Mouse (Mus musculus) kidney, adult 11 months (tissue): ENCODE measurements around the gene Cma1.
"Not testable (repeated sequence)": the region's sequence is repeated elsewhere in the genome, so short reads cannot be mapped to it uniquely, and the experiment has no call there.

Experiments used
- DNase-seq: peaks from one replicate; pipeline ENCODE4 v3.0.0; 2022

The Cma1 gene

DNA sequence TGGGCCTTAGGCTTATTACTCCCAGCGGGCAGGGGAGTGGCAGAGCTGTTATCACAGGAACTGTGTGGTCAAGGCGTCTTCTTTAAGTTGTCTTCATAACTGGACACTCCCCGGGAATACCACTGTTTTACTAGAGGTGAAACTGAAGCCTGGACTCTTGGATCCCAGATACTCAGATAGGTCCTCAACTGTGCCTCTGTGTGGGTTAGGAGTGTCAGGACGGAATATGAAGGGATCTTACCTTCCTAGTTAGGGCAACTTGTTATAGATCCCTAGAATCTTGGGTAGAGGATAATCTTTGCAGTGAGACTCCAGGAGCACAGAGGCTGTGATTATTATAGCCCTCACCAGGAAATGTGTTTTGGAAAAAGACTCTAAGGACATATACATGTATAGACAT, at the start of gene Cma1:
Cma1 (minus strand) TSS at position 101 of the 400 bp plus-strand sequence.
- no peak for DNase-seq

DNA sequence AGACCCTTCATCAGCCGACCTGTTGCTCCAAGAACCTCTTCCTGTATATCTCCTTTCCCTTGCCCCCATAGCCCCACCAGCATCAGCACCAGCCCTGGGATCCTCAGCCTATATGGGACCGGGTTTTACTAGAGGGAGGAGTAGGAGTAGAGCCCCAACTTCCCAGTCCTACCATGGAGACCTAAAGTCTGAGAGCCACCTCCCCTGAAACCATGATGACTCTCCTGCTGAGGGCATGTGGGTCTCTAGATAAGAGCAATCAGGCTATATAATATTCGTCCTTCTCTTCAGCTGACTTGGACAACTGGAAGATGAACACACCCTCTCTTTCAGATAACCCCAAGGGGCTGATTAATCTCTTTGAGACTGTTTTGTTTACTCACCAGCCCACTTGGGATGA, 43.0 kb upstream of the Cma1 start:
- DNase-seq, result not testable (repeated sequence)

DNA sequence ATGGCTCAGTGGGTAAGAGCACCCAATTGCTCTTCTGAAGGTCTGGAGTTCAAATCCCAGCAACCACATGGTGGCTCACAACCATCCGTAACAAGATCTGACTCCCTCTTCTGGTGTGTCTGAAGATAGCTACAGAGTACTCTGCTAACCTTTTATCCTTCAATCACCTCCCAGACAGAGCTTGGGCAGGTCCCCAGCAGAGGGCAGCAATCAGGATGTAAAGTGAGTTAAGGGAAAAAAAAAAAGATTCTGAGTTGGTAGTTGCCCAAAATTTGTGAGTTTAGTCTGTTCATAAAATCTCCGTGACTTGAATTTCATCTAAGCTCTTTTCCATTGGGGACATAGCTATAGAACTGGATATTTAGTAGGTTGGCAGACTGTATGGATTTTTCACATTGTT, 19.4 kb upstream of the Cma1 start:
- not testable (repeated sequence) for DNase-seq

DNA sequence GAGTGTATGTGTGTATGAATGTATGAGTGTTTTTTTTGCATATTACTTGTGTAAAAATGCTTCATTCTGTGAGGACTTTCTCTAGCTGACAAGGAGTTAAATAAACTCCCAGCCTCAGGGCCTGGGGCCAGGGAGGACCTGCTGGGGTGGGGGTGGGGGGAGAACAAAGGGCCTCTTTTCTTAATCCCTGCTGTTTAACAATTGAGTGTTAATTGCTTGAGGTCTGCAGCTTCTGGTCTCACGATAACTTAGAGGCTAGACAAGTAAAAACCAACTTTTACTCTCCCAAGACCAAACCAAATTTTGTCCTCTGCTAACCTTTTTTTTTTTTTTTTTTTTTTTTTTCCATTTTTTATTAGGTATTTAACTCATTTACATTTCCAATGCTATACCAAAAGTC, 18.8 kb upstream of the Cma1 start:
- no peak for DNase-seq

DNA sequence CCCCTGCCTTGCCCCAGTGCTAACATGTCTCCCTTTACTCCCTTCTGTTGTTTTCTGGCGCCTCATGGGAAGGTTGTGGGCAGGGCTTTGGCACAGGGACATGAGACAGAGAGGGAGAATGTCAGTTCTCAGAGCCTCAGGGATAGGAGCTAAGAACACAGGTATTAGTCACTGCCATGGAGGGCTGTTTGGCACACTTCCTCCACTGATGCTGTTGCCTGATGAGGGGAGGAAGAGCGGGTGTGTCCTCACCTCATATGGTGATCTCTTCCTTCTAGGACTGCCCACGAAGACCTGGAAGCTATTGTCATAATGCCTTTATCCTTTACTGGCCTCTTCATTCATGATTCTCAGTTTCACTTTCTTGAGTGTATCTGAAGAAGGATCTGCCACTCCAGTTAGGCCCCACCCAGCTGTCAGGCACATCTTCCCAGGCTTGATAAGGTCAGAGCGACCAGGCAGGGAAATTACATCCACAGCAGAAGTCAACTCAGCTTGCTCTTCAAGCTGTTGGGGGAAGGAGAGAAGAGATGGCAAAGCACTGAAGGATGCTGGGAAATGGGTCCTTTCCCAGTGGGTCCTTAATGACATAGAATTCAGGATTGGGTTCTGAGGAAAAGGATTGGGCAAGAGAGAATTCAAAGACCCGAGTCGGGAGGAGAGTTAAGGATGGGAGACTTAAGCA, 6.0 kb upstream of the Cma1 start, which contains the start of gene Cma2:
Cma2 (plus strand) TSS at position 635 of the 685 bp plus-strand sequence.
- DNase-seq, result no peak

DNA sequence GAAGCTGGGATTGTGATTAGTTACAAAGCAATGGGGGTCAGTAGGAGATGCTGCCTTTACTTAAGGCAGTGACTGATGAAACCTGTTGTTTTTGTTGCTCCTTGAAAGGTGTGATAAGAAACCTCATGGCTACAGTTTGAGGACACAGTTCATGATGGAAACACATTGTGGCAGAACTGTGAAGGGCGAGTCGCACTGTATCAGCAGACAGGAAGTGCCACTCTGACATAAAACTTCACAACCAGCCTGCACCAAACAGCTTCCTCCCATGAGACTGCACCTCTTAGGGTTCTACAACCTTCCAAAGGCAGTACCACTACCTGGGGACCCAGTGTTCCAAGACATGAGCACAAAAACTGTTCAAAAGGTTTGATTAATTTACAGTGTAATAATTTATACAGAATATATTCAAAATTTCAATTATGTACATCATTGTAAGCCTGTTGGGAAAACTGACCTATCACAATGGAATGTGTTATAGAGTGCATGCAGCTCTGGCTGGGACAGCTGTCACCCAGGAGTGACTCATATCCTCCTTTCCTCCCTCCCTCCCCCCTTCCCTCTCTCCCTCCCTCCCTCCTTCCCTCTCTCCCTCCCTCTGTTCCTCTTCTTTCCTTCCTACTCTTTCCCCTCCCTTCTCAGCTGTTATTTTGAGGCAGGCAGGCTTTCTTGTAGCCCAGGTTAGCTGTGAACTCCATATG, 1.9 kb upstream of the Cma1 start:
- DNase-seq, result no peak

DNA sequence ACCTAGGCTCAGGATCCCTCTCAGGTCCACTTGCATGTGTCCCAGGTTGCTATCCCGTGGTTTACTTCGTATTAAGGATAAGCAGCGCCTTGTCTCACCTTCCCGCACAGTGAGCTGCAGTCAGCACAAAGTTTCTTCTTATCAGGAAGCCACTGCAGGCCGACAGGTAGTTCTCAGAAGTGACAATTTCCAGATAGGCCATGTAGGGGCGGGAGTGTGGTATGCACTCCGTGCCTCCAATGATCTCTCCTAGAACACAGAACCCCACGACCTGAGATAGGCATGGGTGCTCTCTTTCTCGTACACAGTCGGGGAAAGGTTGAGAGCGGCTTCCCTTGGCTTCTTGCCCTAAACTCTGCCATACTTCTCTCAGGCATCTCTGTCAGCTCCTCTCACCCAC, 874 bp downstream of the Cma1 start:
- no peak for DNase-seq

DNA sequence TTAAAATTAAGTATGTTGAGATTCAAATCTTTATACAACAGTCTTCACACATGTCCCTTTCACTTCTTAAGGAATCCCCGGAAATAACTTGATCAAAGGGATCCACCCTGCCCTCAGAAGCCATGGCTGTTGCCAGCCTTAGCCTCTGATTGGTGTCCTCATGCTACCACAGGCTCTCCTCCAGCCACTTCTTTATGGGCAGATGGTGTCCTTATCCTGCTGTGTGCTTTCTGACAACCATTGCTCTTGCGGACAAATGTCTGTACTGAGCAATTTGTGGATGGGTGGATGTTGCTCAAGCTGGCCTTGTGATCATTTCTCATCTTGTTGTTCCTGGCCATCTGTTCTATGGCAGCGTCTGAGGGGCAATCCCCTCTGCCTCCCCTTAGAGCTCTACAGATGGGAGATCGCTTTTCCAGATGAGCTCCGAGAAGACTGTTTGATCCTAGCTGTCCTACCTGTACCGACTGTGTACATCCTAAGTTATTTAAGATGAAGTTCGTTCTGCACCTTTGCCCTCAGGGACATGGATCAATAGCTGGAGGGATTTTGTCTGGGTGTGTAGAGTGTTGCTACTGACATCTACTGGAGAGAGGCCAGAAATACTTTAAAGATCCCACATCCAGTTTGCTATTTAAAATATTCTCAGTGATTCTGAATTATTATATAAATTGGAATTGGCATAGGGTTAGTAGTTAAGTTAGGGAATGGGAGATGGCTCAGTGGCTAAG, 4.2 kb downstream of the Cma1 start:
- no peak for DNase-seq

DNA sequence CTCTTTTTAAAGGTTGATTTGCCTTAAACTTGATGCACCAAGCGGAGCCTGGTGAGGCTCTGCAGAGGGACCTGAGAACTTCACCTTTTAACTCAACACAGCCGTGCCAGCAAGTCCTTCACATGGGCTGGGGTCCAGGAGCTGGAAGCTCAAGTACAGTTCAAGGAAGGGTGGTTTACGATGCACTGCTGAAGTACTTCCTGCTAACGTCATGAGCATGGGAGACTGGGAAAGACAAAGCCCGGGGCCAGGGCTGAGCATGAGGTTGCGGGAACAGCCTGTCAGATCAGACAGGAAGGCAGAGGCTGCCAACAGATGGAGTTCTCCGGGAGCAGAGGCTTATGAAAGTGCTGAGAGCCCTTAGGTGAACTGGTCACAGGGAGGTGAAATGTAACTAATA, 10.9 kb downstream of the Cma1 start:
- DNase-seq, result peak; percentile 18

DNA sequence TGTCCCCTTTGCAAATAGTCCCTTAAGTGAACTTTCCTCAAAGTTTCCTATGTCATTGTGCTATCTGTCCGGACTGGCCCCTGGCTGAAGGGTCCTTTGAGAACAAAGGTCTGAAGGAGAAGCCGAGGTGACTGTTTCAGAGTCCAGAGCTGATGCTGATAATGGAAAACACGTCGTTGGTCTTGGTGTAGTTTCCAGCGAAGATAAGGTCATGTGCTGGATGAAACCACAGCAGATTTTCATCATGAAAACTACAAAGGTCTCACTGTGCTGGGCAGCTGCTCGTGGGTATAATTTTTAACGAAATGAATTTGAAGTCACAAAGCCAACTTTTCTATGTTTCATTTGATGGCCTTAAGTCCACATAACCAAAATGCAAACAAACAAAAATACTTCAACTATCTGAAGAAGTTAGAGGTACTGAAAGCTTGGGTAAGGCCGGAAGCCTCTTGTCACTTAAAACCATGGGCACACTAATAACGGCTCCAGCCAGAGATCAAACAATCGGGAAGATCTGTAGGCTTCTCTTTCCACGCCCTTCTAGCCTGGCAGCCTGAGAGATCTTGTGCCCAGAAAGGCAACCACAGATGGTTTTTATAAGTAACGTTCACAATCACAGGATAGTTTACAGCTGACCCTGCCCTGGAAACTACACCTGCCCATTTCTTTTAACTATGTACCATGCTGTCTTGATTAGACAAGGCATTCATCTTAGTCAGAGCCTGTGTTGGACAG, 15.0 kb downstream of the Cma1 start:
- no peak for DNase-seq

DNA sequence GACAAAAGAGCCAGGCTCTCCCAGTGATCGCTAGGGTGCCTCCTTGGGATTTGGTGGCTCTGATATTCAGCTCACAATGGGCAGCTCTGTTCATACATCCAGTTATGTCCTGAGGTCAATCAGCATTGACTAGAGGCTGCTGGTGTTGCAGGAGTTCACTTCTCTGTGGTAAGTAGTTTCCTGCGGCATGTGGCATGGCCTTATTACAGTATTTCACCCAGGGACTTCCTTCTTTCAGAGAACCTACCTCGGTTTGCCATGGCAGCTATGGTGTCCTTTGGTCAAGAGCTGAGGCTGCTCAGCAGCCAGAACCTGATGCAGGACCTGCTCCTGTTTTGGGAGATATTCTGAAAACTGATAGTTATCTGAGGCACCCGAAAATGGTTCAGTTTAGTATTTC, 17.6 kb downstream of the Cma1 start:
- no peak for DNase-seq

DNA sequence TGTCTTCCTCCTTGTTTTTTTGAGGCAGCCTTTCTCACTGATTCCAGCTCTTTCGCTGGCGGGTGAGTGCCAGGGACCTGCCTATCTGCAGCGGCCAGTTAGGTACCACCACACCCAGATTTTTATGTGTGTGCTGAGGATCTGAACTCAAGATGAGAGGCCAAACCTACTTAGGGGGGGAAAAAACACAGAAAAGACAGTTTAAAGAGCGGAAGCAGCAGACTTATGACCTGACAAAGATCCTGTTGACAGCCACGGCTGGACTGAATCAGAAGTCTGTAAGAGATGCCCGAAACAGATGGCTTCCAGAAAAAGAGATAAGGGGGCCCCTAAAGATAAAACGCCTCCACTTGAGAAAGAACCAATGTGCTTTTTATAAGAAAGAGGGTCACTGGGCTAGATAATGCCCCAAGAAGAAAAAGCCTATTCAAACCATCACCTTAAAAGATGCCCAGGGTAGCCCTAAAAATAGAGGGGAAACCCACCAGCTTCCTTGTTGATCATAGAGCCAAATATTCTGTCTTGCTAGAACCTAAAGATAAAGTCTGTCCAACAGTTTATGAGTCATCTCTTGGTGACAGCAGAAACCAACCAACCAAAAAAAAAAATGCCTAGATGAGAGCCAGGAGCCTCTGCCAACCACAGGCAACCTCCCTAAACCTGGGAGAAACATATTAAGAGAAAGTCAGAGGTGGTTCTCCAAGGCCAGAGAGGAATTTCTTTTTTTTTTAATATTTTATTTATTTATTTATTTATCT, 21.8 kb downstream of the Cma1 start:
- DNase-seq, result no peak

DNA sequence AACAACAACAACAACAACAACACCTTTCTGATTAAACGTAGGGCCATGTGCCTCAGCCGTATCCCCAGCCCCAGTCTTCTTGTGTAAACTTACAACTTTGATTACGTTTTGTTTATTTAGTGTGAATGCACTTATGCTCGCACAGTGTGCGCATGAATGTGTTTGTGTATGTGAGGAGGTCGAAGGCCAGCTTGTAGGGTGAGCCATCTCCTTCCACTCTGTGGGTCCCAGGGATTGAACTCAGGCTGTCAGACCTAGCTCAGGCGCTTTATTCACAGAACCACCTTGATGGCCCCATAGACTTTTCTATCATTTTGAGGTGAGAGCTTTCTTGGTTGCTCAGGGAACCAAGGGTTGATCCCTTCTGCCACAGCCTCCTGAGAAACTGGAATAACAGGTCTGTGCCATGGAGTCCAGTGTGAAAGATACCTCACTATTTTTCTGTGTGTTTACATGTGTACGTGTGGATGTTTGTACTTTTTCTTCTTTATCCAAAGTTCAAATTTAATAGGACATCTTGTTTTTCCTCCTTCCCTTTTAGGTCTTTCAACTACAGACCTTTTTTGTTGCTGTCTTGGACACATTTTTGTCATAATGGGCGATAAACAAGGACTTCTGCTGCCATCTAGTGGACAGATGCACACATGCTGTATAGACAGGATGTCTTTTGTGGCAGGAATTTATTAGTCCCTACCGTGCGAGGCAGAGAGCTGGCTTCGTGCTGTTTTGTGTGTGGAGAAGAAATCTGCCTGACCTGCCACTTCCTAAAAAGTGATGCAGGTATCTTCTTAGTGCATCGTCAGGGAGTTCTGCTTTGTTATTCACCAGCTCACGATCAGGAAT, 26.0 kb downstream of the Cma1 start:
- peak; percentile 64 for DNase-seq

DNA sequence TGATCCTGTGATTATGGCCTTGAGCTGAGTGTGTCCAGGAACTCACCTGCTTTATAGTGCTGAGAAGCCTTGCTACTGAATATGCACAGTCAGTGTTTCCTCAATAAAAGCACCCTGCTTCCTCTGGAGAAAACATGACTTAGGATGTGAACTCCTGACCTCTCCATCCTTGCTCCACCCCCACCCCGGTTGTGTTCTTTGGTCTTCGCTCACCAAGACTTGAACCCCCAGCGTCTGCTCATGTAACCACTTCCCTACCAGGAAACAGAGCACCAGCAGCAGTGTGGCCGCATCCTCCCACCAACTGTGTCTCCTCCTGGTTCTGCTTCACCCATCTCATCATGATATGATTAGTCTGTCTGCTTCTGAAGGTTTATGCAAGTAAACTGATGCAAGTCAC, 31.1 kb downstream of the Cma1 start:
- DNase-seq, result no peak

DNA sequence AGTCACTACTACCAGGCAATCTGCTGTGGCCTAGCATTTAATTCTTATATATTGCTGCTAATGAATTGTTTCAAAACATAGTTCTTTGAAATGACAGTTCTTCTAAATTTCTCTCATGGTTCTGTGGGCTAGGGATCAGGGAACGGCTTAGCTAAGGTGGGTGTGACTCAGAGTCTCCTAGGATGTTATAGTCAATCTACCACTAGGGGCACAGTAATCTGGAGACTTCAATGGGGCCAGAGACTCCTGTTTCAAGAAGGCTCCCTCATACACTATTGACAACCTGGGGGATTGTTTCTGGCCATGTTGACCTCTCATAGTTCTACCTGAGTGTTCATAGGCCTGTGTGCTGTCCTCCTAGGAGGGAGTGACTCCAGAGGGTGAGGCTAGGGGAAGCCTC, 39.0 kb downstream of the Cma1 start:
- no peak for DNase-seq

DNA sequence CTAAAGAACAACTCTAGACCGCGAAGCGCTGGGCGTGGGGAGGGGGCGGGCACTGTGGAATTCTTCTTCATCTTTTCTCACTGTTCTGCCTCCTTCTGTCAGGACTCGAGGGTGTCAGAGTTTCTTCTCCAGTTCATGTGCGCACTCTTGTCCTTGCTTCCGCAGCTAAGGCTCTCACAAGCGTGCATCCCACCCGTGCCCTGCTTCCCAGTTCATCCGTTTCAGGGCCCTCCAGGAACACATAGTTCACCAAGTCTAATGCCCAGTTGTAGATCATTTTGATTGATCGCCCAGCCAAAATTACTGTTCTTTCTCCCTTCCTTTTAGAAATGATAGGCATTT, 44.1 kb downstream of the Cma1 start:
- no peak for DNase-seq

DNA sequence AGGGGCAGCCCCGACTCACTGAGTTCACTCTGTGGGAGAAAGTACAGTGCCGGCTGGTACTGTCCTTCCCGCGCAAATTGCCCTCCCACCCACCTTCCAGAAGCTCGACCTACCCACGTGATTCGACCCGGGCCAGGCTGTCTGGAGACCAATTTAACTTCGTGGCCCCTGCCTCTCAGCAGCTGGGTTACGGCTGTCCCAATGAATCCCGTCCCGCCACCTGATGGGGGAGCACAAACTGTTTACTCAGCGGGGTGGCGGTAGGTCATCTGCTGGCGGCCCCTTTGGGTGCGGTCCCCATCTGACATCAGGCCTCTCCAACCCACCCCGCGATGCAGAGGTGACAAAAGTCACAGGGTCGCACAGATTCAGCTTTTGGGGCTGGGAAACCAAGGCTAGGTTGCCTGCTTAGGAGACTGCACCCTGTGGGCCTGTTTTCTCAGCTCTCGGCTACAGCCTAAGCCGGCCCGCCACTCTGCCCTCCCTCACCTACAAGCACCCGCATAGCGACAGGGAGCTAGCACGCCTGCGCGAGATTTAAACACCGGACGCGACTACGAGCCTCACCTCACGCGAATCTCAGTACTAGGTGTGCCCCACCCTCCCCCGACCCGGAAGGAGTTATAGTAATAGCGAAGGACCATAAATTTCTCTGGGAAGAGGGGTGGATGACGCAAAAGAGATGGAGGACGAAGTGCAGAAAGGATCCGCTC, 44.6 kb downstream of the Cma1 start, which contains the start of gene Sdr39u1:
Sdr39u1 (minus strand) TSS at position 593 of the 713 bp plus-strand sequence.
- peak; percentile 93 for DNase-seq

DNA sequence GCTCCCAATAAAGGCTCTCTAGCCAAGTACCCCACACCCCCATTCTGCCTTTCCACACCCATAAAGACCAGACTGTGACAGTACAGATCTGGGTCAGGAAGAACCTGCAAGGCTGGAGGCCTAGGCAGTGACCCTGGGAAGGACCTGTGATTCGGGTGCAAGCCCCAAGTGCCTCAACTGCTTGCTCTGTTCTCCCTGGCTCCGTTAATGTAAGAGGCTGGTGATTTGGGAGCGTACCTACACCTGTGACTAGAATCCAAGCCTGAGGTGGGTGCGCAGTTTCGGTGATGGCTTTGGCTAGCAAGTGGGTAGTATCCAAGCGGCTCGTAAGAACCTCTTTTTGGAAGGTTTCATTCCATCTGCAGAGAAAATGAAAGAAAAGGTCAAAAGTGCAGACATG, 45.5 kb downstream of the Cma1 start:
- no peak for DNase-seq

DNA sequence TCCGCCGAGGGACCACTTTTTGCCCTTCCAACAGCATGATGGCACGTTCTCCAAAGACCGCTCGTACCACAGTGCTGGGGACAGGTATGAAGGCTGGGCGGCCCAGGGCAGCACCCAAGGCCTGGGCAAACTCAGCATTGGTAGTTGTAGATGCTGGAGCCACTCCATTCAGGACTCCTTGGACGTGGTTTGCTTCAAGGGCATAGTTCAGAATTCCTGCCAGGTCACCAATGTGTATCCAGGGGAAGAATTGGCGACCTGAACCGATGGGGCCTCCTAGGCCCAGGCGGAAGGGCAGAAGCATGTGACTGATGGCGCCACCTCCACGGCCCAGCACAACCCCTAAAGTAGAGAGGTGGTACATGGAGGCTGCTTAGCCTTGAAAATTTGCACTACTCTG, 46.8 kb downstream of the Cma1 start:
- DNase-seq, result peak; percentile 53
